Mouse (Mus musculus): ENCODE results near the gene Gm10061. TPM values are rescaled to one million over a fixed set of nuclear protein-coding genes. Genes with fewer than 3 reads are reported as not detected.

Gm10061 gene
- polyA plus RNA-seq (2017; shearing (Covaris generic)) = not detected

DNA sequence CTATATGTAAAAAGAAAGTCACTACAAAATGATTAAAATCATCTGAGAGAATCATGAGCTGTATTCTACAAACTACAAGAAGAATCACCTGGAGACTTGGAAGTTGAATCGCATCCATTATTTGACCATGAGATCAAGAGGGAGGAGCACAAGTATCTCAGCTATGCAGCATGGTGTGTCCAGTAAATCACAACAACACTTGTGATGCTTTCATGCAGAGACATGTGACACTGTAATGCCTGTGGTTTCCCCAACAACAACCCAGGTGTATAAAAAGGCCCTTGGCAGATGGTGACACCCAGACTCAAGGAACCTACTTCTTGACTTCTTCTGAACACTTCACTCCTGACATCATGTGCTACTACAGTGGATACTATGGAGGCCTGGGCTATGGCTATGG is at the start of gene Gm10061:
TSS of gene Gm10061 (plus strand) at position 301 of the 400 bp plus-strand sequence.

DNA sequence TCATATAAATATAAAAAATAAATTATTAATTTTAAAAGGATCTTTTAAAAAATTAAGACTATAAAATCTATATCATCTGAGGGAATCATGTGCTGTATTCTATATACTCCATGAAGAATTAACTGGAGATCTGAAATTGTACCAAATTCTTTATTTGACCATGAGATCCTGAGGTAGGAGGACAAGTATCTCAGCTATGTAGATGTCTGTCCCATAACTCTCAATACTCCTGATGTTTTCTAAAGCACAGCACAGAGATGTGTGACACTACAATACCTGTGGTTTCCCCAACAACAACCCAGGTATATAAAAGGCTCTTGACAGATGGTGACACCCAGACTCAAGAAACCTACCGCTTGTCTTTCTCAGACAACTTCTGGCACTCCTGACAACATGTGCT is 10.3 kb upstream of the Gm10061 start, which contains the start of gene Gm6358:
TSS of gene Gm6358 (plus strand) at position 301 of the 400 bp plus-strand sequence.

DNA sequence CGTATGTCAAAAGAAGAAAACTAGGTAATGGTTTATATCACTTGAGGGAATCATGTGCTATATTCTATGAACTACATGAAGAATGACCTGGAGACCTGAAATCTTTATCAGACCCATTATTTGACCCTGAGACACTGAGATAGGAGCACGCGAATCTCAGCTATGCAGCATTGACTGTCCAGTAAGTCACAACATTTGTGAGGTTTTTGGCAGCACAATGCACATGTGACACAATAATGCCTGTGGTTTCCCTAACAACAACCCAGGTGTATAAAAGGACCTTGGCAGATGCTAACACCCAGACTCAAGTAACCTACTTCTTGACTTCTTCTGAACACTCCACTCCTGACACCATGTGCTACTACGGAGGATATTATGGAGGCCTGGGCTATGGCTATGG is 6.8 kb downstream of the Gm10061 start, which contains the start of gene Gm9789:
TSS of gene Gm9789 (plus strand) at position 301 of the 400 bp plus-strand sequence.

DNA sequence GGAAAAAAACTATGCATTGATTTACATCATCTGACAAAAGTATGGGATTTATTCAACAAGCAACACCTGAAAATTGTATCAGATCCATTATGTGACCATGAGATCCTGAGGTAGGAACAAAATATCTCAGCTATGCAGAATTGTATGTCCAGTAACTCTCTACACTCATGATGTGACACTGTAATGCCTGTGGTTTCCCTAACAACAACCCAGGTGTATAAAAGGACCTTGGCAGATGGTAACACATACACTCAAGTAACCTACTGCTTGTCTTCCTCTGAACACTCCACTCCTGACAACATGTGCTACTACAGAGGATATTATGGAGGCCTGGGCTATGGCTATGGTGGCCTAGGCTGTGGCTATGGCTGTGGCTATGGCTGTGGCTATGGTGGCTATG is 18.3 kb downstream of the Gm10061 start, which contains the start of gene Gm7735:
TSS of gene Gm7735 (plus strand) at position 301 of the 400 bp plus-strand sequence.

DNA sequence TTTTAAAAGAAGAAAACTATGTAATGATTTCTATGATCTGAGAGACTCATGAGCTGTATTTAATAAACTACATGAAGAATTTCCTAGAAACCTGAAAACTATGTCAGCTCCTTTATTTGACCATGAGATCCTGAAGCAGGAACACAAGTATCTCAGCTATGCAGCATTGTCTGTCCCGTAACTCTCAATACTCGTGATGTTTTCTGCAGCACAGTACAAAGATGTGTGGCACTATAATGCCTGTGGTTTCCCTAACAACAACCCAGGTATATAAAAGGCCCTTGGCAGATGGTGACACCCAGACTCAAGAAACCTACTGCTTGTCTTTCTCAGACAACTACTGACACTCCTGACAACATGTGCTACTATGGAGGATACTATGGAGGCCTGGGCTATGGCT is 23.5 kb downstream of the Gm10061 start, which contains the start of gene 1110057P08Rik:
TSS of gene 1110057P08Rik (plus strand) at position 301 of the 400 bp plus-strand sequence.

Other genes starting within 250 kb of the Gm10061 start
- gene Krtap19-9b, start 218.8 kb upstream of the Gm10061 start, polyA plus RNA-seq (2017; shearing (Covaris generic)) = not detected
- gene Krtap16-3, start 188.2 kb upstream of the Gm10061 start, polyA plus RNA-seq (2017; shearing (Covaris generic)) = not detected
- not detected for gene Krtap22-2, start 140.3 kb upstream of the Gm10061 start, polyA plus RNA-seq (2017; shearing (Covaris generic))
- gene Gm10229, start 135.8 kb upstream of the Gm10061 start, polyA plus RNA-seq (2017; shearing (Covaris generic)) = not detected
- gene Krtap6-1, start 119.4 kb upstream of the Gm10061 start, polyA plus RNA-seq (2017; shearing (Covaris generic)) = not detected
- not detected for gene Gm10228, start 109.6 kb upstream of the Gm10061 start, polyA plus RNA-seq (2017; shearing (Covaris generic))
- gene Krtap6-5, start 103.2 kb upstream of the Gm10061 start, polyA plus RNA-seq (2017; shearing (Covaris generic)) = not detected
- gene 1110025L11Rik, start 87.1 kb upstream of the Gm10061 start, polyA plus RNA-seq (2017; shearing (Covaris generic)) = not detected
- not detected for gene Krtap6-3, start 67.1 kb upstream of the Gm10061 start, polyA plus RNA-seq (2017; shearing (Covaris generic))
- gene Gm6358, start 10.2 kb upstream of the Gm10061 start, polyA plus RNA-seq (2017; shearing (Covaris generic)) = not detected
- not detected for gene Gm9789, start 6.9 kb downstream of the Gm10061 start, polyA plus RNA-seq (2017; shearing (Covaris generic))
- gene Gm7735, start 18.4 kb downstream of the Gm10061 start, polyA plus RNA-seq (2017; shearing (Covaris generic)) = not detected
- not detected for gene 1110057P08Rik, start 23.6 kb downstream of the Gm10061 start, polyA plus RNA-seq (2017; shearing (Covaris generic))
- not detected for gene Krtap20-2, start 54.8 kb downstream of the Gm10061 start, polyA plus RNA-seq (2017; shearing (Covaris generic))